Mouse (Mus musculus) bone marrow, adult 2 months (tissue): ENCODE results near the gene Lrrc8a. TPM values are rescaled to one million over a fixed set of nuclear protein-coding genes. Genes with fewer than 3 reads are reported as not detected.
A peak's percentile ranks its signal among the peaks of the same experiment; 100 is the strongest.

Experiments used
- H3K27ac ChIP-seq: fragments of 200-500 bp; 2 replicates; pipeline ENCODE4 v1.5.1; 2012; ENCODE audit warnings: low read depth, mild to moderate bottlenecking, control low read depth, inconsistent platforms, low read length; ENCODE audit not compliant: control insufficient read depth, poor library complexity, insufficient read depth
- H3K4me1 ChIP-seq: fragments of 200-500 bp; 2 replicates; pipeline ENCODE4 v1.6.1; 2011; ENCODE audit warnings: low read length; ENCODE audit not compliant: control insufficient read depth, insufficient read depth
- H3K4me3 ChIP-seq: fragments of 200-500 bp; replicated peaks from 2 replicates; pipeline ENCODE3; 2011; ENCODE audit warnings: mild to moderate bottlenecking, low read depth, low read length, control low read depth; ENCODE audit not compliant: control insufficient read depth
- CTCF ChIP-seq: fragments of 200-500 bp; IDR thresholded peaks from 2 replicates; pipeline ENCODE4 v1.5.1; 2011; ENCODE audit warnings: low read length, control low read depth; ENCODE audit not compliant: control insufficient read depth, insufficient read depth
- POLR2A ChIP-seq: fragments of 200-500 bp; IDR thresholded peaks from 2 replicates; pipeline ENCODE4 v1.6.1; 2011; ENCODE audit warnings: low read depth, mild to moderate bottlenecking, control low read depth, low read length, borderline replicate concordance; ENCODE audit not compliant: control insufficient read depth
- WGBS: fragments of 180-500 bp; shearing (Covaris S2); methylation state at CpG from one replicate; pipeline ENCODE4 v1.1.7; 2018; 5-methylcytosine and 5-hydroxymethylcytosine counted together
- polyA plus RNA-seq: library from polyadenylated mRNA; stranded (reverse); fragments of >200 nt; gene quantifications from 2 replicates; pipeline ENCODE4 v1.2.4, GENCODE M21; 2011; ENCODE audit warnings: low replicate concordance; ENCODE audit not compliant: missing spikeins, insufficient read depth, insufficient read length

Lrrc8a gene
- polyA plus RNA-seq, 1 experiment = 11.5 TPM

GRCm38 (mm10) chr2:30286192-30287026 lies 48.9 kb downstream of the Lrrc8a start, which contains the start of the genes Dolk and Nup188:
TSS of gene Dolk (minus strand) at chr2:30286334.
TSS of gene Nup188 (plus strand) at chr2:30286397.
- H3K4me3 ChIP-seq = peak within 1 kb of the TSS; percentile 100
- WGBS = under 1% methylated on average over 68 of the region's 68 CpGs
- H3K4me1 ChIP-seq = peaks cover 4% of the 10 kb centered on the region
- TF ChIP-seq POLR2A = peak; percentile 64; the same call in 1 of the 2 replicates
- TF ChIP-seq CTCF = no peak
- H3K27ac ChIP-seq = peak within 1 kb of the TSS; percentile 75

- Histone ChIP-seq H3K27ac (peak overlapping the region; percentile 3; the same call in 1 of the 2 replicates), H3K4me1 (peaks cover 4% of the 10 kb centered on the region), H3K4me3 (peak overlapping the region; percentile 100)
- WGBS = under 1% methylated on average over 10 of the region's 10 CpGs
- no peak for TF ChIP-seq POLR2A
Measured at GRCm38 (mm10) chr2:30287027-30287373, 49.5 kb downstream of the Lrrc8a start.

- no peak overlapping the region for H3K27ac ChIP-seq
- H3K4me1 ChIP-seq = no peaks in the 10 kb centered on the region
- no peak overlapping the region for H3K4me3 ChIP-seq
- 76% methylated on average over 3 of the region's 3 CpGs for WGBS
- TF ChIP-seq CTCF (no peak), POLR2A (no peak)
Measured at GRCm38 (mm10) chr2:30299525-30299924, 62.0 kb downstream of the Lrrc8a start.

- Histone ChIP-seq H3K4me3 (no peak overlapping the region), H3K27ac (no peak overlapping the region), H3K4me1 (no peaks in the 10 kb centered on the region)
- TF ChIP-seq POLR2A (no peak), CTCF (no peak)
- WGBS = 90% methylated on average over 5 of the region's 5 CpGs
Measured at GRCm38 (mm10) chr2:30299966-30300365, 62.5 kb downstream of the Lrrc8a start.

- H3K4me1 ChIP-seq = peaks cover 2% of the 10 kb centered on the region; the same call in 1 of the 2 replicates
- H3K27ac ChIP-seq = no peak overlapping the region
- TF ChIP-seq POLR2A (no peak), CTCF (no peak)
- 73% methylated on average over 7 of the region's 7 CpGs for WGBS
- H3K4me3 ChIP-seq = no peak overlapping the region
Measured at GRCm38 (mm10) chr2:30306087-30306486, 68.6 kb downstream of the Lrrc8a start.

- TF ChIP-seq POLR2A (no peak), CTCF (no peak)
- H3K4me1 ChIP-seq = peaks cover 2% of the 10 kb centered on the region; the same call in 1 of the 2 replicates
- no peak overlapping the region for H3K4me3 ChIP-seq
- H3K27ac ChIP-seq = peak overlapping the region; percentile 69
- 68% methylated on average over 3 of the region's 3 CpGs for WGBS
Measured at GRCm38 (mm10) chr2:30309351-30309750, 71.8 kb downstream of the Lrrc8a start.

- Histone ChIP-seq H3K4me3 (no peak overlapping the region), H3K4me1 (peaks cover 2% of the 10 kb centered on the region; the same call in 1 of the 2 replicates), H3K27ac (no peak overlapping the region)
- TF ChIP-seq POLR2A (no peak), CTCF (no peak)
- 90% methylated on average over 2 of the region's 2 CpGs for WGBS
Measured at GRCm38 (mm10) chr2:30311481-30311880, 74.0 kb downstream of the Lrrc8a start.

Other genes starting within 250 kb of the Lrrc8a start
- gene Wdr34, start 188.8 kb upstream of the Lrrc8a start, polyA plus RNA-seq = 3.6 and 5.7 TPM in 2 replicates
- gene Set, start 180.3 kb upstream of the Lrrc8a start, polyA plus RNA-seq = 140 and 230 TPM in 2 replicates
- 5.0 and 8.1 TPM in 2 replicates for gene Pkn3, start 160.0 kb upstream of the Lrrc8a start, polyA plus RNA-seq
- gene Zdhhc12, start 144.1 kb upstream of the Lrrc8a start, polyA plus RNA-seq = 7.0 and 17.4 TPM in 2 replicates
- 12.3 and 24.8 TPM in 2 replicates for gene Zer1, start 113.1 kb upstream of the Lrrc8a start, polyA plus RNA-seq
- 17.1 and 27.3 TPM in 2 replicates for gene Tbc1d13, start 104.0 kb upstream of the Lrrc8a start, polyA plus RNA-seq
- gene Endog, start 66.2 kb upstream of the Lrrc8a start, polyA plus RNA-seq = 4.6 and 8.6 TPM in 2 replicates
- 11.0 and 24.6 TPM in 2 replicates for gene Spout1, start 59.3 kb upstream of the Lrrc8a start, polyA plus RNA-seq
- gene Kyat1, start 31.9 kb upstream of the Lrrc8a start, polyA plus RNA-seq = 4.2 and 6.5 TPM in 2 replicates
- gene Gm28035, start 2.9 kb downstream of the Lrrc8a start, polyA plus RNA-seq = 2.5 TPM in 1 of 2 replicates, not detected in the other
- 15.4 and 23.0 TPM in 2 replicates for gene Phyhd1, start 28.5 kb downstream of the Lrrc8a start, polyA plus RNA-seq
- gene Gm28038, start 43.3 kb downstream of the Lrrc8a start, polyA plus RNA-seq = 8.7 TPM in 1 of 2 replicates, not detected in the other
- 4.6 and 8.1 TPM in 2 replicates for gene Dolk, start 48.6 kb downstream of the Lrrc8a start, polyA plus RNA-seq
- gene Nup188, start 48.7 kb downstream of the Lrrc8a start, polyA plus RNA-seq = 9.5 and 27.3 TPM in 2 replicates
- gene Sh3glb2, start 121.6 kb downstream of the Lrrc8a start, polyA plus RNA-seq = 27.2 and 50.0 TPM in 2 replicates
- gene Miga2, start 126.5 kb downstream of the Lrrc8a start, polyA plus RNA-seq = 7.8 and 8.5 TPM in 2 replicates
- 30.0 and 40.3 TPM in 2 replicates for gene Dolpp1, start 154.5 kb downstream of the Lrrc8a start, polyA plus RNA-seq
- 28.6 and 37.9 TPM in 2 replicates for gene Crat, start 178.1 kb downstream of the Lrrc8a start, polyA plus RNA-seq
- 199 and 273 TPM in 2 replicates for gene Ptpa, start 178.3 kb downstream of the Lrrc8a start, polyA plus RNA-seq
- gene Ier5l, start 236.5 kb downstream of the Lrrc8a start, polyA plus RNA-seq = 0.84 and 1.1 TPM in 2 replicates